Mouse (Mus musculus) G1E-ER4 (cell line): Measurements from ENCODE around the gene Nup54. TPM values are rescaled to one million over a fixed set of nuclear protein-coding genes. Genes with fewer than 3 reads are reported as not detected.

Experiments
- GATA1 ChIP-seq: IDR thresholded peaks from one replicate; pipeline ENCODE4 v1.8.0; 2012; ENCODE audit warnings: low read length, inconsistent platforms
- polyA plus RNA-seq: library from polyadenylated mRNA; stranded (reverse); fragments of >175 nt; gene quantifications from 2 replicates; pipeline ENCODE4 v1.2.3, GENCODE M21; 2012

Nup54 gene
- polyA plus RNA-seq, 1 experiment = 20.2 TPM

GRCm38 (mm10) chr5:92393863-92394262 lies 41.2 kb downstream of the Nup54 start:
- no peak for TF ChIP-seq GATA1

- no peak for TF ChIP-seq GATA1
Measured at GRCm38 (mm10) chr5:92392542-92392941, 42.5 kb downstream of the Nup54 start.

- TF ChIP-seq GATA1 = no peak
Measured at GRCm38 (mm10) chr5:92390615-92391014, 44.4 kb downstream of the Nup54 start.

GRCm38 (mm10) chr5:92389977-92390376 lies 45.0 kb downstream of the Nup54 start:
- no peak for TF ChIP-seq GATA1

- no peak for TF ChIP-seq GATA1
Measured at GRCm38 (mm10) chr5:92387433-92387832, 47.6 kb downstream of the Nup54 start.

GRCm38 (mm10) chr5:92386643-92387042 lies 48.4 kb downstream of the Nup54 start:
- TF ChIP-seq GATA1 = no peak

GRCm38 (mm10) chr5:92386102-92386501 lies 48.9 kb downstream of the Nup54 start:
- TF ChIP-seq GATA1 = no peak

- no peak for TF ChIP-seq GATA1
Measured at GRCm38 (mm10) chr5:92384855-92385254, 50.2 kb downstream of the Nup54 start.

GRCm38 (mm10) chr5:92383747-92384146 lies 51.3 kb downstream of the Nup54 start:
- no peak for TF ChIP-seq GATA1

- no peak for TF ChIP-seq GATA1
Measured at GRCm38 (mm10) chr5:92382349-92382679, 52.7 kb downstream of the Nup54 start.

GRCm38 (mm10) chr5:92381550-92382348 lies 53.3 kb downstream of the Nup54 start:
- TF ChIP-seq GATA1 = no peak

- TF ChIP-seq GATA1 = no peak
Measured at GRCm38 (mm10) chr5:92376795-92377405, 58.1 kb downstream of the Nup54 start.

GRCm38 (mm10) chr5:92375368-92375767 lies 59.7 kb downstream of the Nup54 start:
- no peak for TF ChIP-seq GATA1

- TF ChIP-seq GATA1 = no peak
Measured at GRCm38 (mm10) chr5:92374721-92375142, 60.3 kb downstream of the Nup54 start.

- no peak for TF ChIP-seq GATA1
Measured at GRCm38 (mm10) chr5:92372605-92373004, 62.4 kb downstream of the Nup54 start.

GRCm38 (mm10) chr5:92371361-92371976 lies 63.5 kb downstream of the Nup54 start:
- no peak for TF ChIP-seq GATA1

- TF ChIP-seq GATA1 = no peak
Measured at GRCm38 (mm10) chr5:92370891-92371290, 64.1 kb downstream of the Nup54 start.
